Mouse (Mus musculus): ENCODE results near the gene P2rx4.

- TF ChIP-seq POLR2A (IDR thresholded peaks at IDR 0.05; ENCODE audit: control insufficient read depth, low read depth, low read length) (no peak), CTCF (IDR thresholded peaks at IDR 0.05; ENCODE audit: control insufficient read depth, insufficient read depth, insufficient replicate concordance, low read depth, low read length) (no peak)
Measured at GRCm38 (mm10) chr5:122719168-122719567, 11.8 kb downstream of the P2rx4 start.
